Mouse (Mus musculus) kidney, postnatal 0 days (tissue): ENCODE measurements around the gene Inpp5f. TPM values are rescaled to one million over a fixed set of nuclear protein-coding genes. Genes with fewer than 3 reads are reported as not detected.

Experiments
- ATAC-seq: fragments of 200-750 bp; cut with Nextera tagmentation; replicated peaks from 2 replicates; pipeline ENCODE4 v1.8.0; 2017; ENCODE audit warnings: low read depth, moderate number of reproducible peaks, moderate TSS enrichment, moderate library complexity; ENCODE audit not compliant: low FRiP score
- DNase-seq: peaks from one replicate; pipeline ENCODE4 v3.0.0-alpha.2; 2016; ENCODE audit warnings: low spot score
- H3K27ac ChIP-seq: fragments of 300-500 bp; sonication (generic); 2 replicates; pipeline ENCODE4 v1.5.1; 2014; ENCODE audit warnings: mild to moderate bottlenecking
- H3K27me3 ChIP-seq: fragments of 300-500 bp; sonication (generic); 2 replicates; pipeline ENCODE4 v1.6.1; 2014; ENCODE audit warnings: low read length, mixed read lengths; ENCODE audit not compliant: insufficient read depth
- H3K36me3 ChIP-seq: fragments of 300-500 bp; sonication (generic); 2 replicates; pipeline ENCODE4 v1.6.1; 2014; ENCODE audit warnings: low read length, mixed read lengths; ENCODE audit not compliant: insufficient read depth
- H3K4me1 ChIP-seq: fragments of 300-500 bp; sonication (generic); replicated peaks from 2 replicates; pipeline ENCODE4 v1.6.1; 2014; ENCODE audit warnings: antibody characterized with exemption, low read length, mixed read lengths; ENCODE audit not compliant: insufficient read depth
- H3K4me2 ChIP-seq: fragments of 300-500 bp; sonication (generic); 2 replicates; pipeline ENCODE4 v1.6.1; 2014; ENCODE audit warnings: mild to moderate bottlenecking, low read length, moderate library complexity, mixed read lengths
- H3K4me3 ChIP-seq: fragments of 300-500 bp; sonication (generic); replicated peaks from 2 replicates; pipeline ENCODE4 v1.5.1; 2014; ENCODE audit warnings: low read depth, low read length
- H3K9ac ChIP-seq: fragments of 300-500 bp; sonication (generic); 2 replicates; pipeline ENCODE4 v1.6.1; 2014; ENCODE audit warnings: low read depth, low read length
- H3K9me3 ChIP-seq: fragments of 300-500 bp; sonication (generic); replicated peaks from 2 replicates; pipeline ENCODE4 v1.6.1; 2016; ENCODE audit warnings: low read length, inconsistent platforms, mixed read lengths
- CTCF ChIP-seq: IDR thresholded peaks from 2 replicates; pipeline ENCODE4 v1.5.1; 2016; ENCODE audit warnings: antibody characterized with exemption, low read depth, mild to moderate bottlenecking, moderate library complexity
- WGBS: fragments of 180-500 bp; shearing (Covaris S2); extraction: QIAGEN DNeasy Blood & Tissue Kit; methylation state at CpG from one replicate; pipeline ENCODE4 v1.1.7; 2014; 5-methylcytosine and 5-hydroxymethylcytosine counted together
- polyA plus RNA-seq: library from polyadenylated mRNA; unstranded; fragments of >200 nt; fragmentation: Nextera tagmentation; extraction: Ambion mirVana; gene quantifications from 2 replicates; pipeline ENCODE4 v1.2.1, GENCODE M21; 2015

Gene Inpp5f
- polyA plus RNA-seq, 1 experiment from 2014 or later, result 23.8 TPM

DNA sequence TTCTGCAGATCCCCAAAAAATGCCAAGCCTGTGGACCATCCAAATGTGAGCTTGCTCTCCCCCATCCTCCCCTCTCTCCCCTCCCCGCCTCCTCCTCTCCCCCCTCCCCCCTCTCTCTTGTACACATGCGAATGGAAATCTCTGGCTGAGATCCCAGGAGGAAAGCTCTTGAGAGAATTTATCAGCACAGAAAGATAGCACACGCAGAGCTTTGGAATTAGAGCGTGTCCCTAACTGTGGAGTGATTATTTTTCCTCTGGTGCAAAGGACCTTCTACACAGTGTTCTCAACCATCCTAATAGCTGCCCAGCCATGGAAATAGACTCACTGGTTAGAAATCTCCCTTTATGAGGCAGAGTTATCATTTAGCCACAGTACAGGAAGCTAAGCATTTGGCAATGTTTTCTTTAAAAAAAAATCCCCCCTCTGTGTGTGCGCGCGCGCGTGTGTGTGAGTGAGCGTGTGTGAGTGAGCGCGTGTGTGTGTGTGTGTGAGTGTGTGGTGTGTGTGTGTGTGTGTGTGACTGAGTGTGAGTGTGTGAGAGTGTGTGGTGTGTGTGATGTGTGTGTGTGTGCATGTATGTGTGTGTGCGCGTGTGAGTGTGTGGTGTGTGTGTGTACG lies 29.2 kb upstream of the Inpp5f start:
- no peaks in the 10 kb centered on the region for H3K4me1 ChIP-seq
- DNase-seq, result peak; percentile 16
- H3K36me3 ChIP-seq, result no peaks in the 10 kb centered on the region
- no peak overlapping the region for H3K4me3 ChIP-seq
- H3K9ac ChIP-seq, result no peak overlapping the region
- H3K27ac ChIP-seq, result no peak overlapping the region
- no peak for ATAC-seq
- H3K4me2 ChIP-seq, result no peak overlapping the region
- WGBS, result 78% methylated on average over 15 of the region's 15 CpGs
- no peaks in the 10 kb centered on the region for H3K9me3 ChIP-seq
- TF ChIP-seq CTCF, result no peak
- no peaks in the 10 kb centered on the region for H3K27me3 ChIP-seq

DNA sequence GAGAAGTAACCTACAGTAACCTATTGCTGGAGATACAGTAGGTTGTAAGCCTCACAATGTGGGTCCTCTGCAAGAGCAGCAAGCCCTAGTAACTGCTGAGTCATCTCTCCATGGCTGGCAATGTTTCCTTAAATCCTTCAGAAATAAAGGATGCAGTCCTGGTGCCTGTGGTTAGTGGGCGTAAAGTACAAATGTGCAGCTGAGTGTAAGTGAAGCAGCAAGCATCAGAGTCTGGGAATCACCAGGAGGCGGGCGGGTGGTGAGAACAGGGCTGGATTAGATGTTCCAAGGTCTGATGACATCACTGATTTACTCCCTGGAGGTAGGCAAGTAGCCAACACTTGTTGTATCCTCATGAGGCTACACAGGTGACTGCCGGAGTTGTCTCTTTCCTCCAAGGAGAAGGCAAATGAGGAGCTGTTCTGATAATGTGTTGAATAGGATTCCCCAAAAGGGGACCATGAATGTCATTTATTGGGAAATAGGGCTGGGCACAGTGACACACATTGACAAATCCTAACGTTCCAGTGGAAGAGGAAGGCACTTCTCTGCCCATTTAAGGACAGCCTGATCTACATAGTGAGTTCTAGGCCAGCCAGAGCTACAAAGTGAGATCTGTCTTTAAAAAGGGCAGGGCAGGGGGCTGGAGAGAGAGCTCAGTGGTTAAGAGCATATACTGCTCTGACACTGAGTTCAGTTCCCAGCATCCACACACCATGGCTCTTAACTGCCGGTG lies 27.7 kb upstream of the Inpp5f start:
- Histone ChIP-seq H3K27ac (no peak overlapping the region), H3K9ac (no peak overlapping the region), H3K27me3 (no peaks in the 10 kb centered on the region), H3K4me3 (no peak overlapping the region), H3K9me3 (no peaks in the 10 kb centered on the region), H3K36me3 (no peaks in the 10 kb centered on the region), H3K4me2 (no peak overlapping the region), H3K4me1 (no peaks in the 10 kb centered on the region)
- ATAC-seq (peak; percentile 81), DNase-seq (peak; percentile 29)
- WGBS, result 69% methylated on average over 6 of the region's 6 CpGs
- TF ChIP-seq CTCF, result no peak; the same call in 1 of the 2 replicates

DNA sequence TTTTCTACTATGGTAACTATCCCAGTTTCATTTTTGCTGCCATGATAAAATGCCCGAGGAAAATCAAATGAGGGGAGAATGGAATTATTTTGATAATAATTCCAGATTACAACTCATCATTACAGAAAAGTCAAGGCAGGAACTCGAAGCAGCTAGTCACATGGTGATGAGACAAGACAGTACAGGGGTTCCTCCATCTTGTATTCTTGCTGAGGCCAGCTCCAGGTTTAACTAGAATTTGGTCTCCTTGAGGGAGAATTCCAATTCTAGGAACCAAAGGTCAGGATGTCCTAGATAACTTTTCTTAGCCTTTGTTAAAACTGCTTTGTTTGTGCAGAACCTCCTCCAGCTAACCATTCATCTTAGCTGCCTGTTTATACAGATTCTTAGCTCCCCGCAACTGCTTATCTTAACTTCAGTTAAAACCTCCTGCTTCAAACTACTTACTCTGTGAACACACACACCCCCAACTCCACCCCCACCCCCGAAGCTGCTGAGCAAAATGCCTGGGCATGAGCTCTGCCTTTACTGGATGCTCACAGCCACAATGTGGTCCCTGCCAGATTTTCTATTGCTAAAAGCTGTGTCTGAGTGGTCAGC lies 23.7 kb upstream of the Inpp5f start:
- H3K4me2 ChIP-seq, result no peak overlapping the region
- DNase-seq, result no peak
- H3K9ac ChIP-seq, result no peak overlapping the region
- WGBS, result 69% methylated on average over 4 of the region's 4 CpGs
- no peak for ATAC-seq
- no peaks in the 10 kb centered on the region for H3K27me3 ChIP-seq
- H3K36me3 ChIP-seq, result no peaks in the 10 kb centered on the region
- H3K4me1 ChIP-seq, result peaks cover 7% of the 10 kb centered on the region
- no peak overlapping the region for H3K27ac ChIP-seq
- H3K9me3 ChIP-seq, result no peaks in the 10 kb centered on the region
- H3K4me3 ChIP-seq, result no peak overlapping the region
- TF ChIP-seq CTCF, result no peak

DNA sequence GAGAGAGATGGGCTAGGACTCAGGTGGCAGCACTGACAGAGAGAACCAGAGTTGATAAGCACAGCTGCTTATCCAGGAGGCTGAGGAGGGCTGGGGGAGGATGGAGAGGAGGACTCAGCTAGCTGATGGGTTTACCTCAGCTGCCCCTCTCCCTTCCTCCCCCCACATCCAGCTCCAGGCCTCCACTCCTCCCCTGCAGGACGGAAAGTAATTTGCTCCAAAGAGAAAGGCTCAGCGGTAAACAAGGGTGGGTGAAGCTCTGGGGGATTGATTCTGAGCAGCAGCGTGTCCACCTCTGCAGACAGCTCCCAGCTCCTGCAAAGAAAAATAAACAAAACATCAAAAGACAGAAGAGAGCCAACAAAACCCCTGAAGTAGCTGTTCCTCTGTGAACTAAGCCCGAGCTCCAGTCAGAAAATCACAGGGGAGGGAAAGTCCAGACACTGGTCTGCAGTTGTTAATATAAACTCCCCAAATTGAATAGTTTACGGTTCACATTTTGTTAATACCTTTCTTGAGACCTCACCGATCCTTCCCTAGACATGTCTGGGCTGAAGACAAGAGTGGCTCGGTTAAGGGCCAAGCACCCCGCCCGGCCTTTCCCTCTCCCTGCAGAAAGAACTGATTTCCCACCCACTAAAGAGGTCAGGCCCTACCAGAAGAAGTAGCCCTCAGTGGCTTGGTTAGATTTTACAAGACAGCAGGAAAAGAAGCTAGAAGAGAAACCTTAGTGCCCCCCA lies 19.6 kb upstream of the Inpp5f start:
- Histone ChIP-seq H3K27ac (peak overlapping the region; percentile 51), H3K4me2 (no peak overlapping the region; the same call in 1 of the 2 replicates), H3K4me3 (no peak overlapping the region), H3K9ac (0 out of 2 replicates have a peak overlapping the region, but pooled peaks have one; percentile 5), H3K9me3 (no peaks in the 10 kb centered on the region), H3K27me3 (no peaks in the 10 kb centered on the region), H3K36me3 (no peaks in the 10 kb centered on the region), H3K4me1 (peaks cover 7% of the 10 kb centered on the region)
- 18% methylated on average over 9 of the region's 9 CpGs for WGBS
- DNase-seq (peak; percentile 84), ATAC-seq (peak; percentile 52; the same call in 1 of the 2 replicates)
- TF ChIP-seq CTCF, result peak; percentile 24; the same call in 1 of the 2 replicates

DNA sequence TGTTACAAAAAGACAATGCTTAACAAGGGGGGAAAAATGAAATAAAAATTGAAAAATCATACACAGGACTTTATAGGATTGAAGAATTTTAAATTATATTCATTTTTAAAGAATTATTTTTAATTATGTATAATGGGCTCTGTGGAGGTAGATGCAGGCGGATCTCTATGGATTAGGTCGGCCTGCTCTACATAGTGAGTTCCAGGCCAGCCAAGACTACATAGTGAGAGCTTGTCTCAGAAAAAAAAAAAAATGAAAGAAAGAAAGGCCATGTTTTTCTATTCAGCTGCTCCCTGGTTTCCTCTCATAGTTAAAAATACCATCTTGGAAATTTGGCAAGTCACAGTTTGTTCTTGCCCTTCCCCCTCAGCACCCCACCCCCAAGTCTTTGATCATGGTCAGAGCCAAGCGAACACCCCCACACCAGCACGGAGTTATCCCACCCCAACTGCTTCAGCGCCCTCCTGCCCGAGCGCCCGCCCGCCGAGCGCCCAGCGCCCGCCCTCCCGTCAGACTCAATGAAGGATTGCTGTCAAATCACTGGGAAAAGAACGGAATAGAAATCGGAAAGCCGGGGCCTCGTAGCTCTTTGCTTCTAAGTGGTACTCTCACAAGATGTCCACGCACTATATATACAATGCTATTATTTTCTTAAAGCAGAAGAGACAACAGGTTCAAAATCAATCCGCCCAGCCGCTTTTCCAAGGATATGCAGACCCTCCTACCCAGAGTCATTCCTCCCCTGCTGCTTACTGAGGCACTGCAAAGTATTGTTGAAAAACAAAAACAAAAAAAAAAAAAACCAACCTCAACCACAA lies 18.8 kb upstream of the Inpp5f start:
- WGBS, result 8% methylated on average over 21 of the region's 21 CpGs
- peak overlapping the region; percentile 38 for H3K9ac ChIP-seq
- DNase-seq, result peak; percentile 50

More for the DNA sequence above, 18.8 kb upstream of the Inpp5f start:
- no peaks in the 10 kb centered on the region for H3K27me3 ChIP-seq
- no peaks in the 10 kb centered on the region for H3K36me3 ChIP-seq
- no peaks in the 10 kb centered on the region; the same call in 1 of the 2 replicates for H3K9me3 ChIP-seq
- no peak for ATAC-seq
- H3K27ac ChIP-seq, result peak overlapping the region; percentile 43; the same call in 1 of the 2 replicates
- no peak for TF ChIP-seq CTCF
- peak overlapping the region; percentile 22 for H3K4me3 ChIP-seq
- H3K4me1 ChIP-seq, result peaks cover 7% of the 10 kb centered on the region
- H3K4me2 ChIP-seq, result peak overlapping the region; percentile 56
